ENCODE assay signal across 8 mouse cellular contexts in genomic region chr7:45456721-45457203, GRCm38 (mm10). TPM values are rescaled to one million over a fixed set of nuclear protein-coding genes. Genes with fewer than 3 reads are reported as not detected.
DNase-seq lines count a peak whose midpoint lies in the region; ATAC-seq and TF ChIP-seq lines count a peak whose summit lies in the region.

No protein-coding gene starts in this region.

- peaks cover 30% of the 10 kb centered on the region for H3K4me1 ChIP-seq in forebrain, embryonic 16.5 days (replicated peaks; ENCODE audit: control insufficient read depth, insufficient read depth, low read length)
- H3K4me1 ChIP-seq in liver, embryonic 15.5 days (replicated peaks), result peaks cover 55% of the 10 kb centered on the region

- H3K36me3 ChIP-seq in forebrain, embryonic 16.5 days (ENCODE audit: control insufficient read depth, insufficient read depth), result peaks cover 14% of the 10 kb centered on the region
- H3K36me3 ChIP-seq in liver, embryonic 15.5 days (replicated peaks), result peaks cover 54% of the 10 kb centered on the region

- no peak for ATAC-seq in forebrain, embryonic 16.5 days
- ATAC-seq in liver, embryonic 15.5 days (ENCODE audit: insufficient read depth), result no peak

- H3K4me3 ChIP-seq in gastrocnemius, adult 2 months, result peak overlapping the region; percentile 97
- H3K4me3 ChIP-seq in forebrain, embryonic 16.5 days (replicated peaks; ENCODE audit: low read length), result no peak overlapping the region; the same call in none of the 2 replicates
- H3K4me3 ChIP-seq in liver, embryonic 15.5 days (replicated peaks), result peak overlapping the region; percentile 76; the same call in 1 of the 2 replicates

- no peak for TF ChIP-seq CTCF in gastrocnemius, adult 2 months (IDR thresholded peaks at IDR 0.05)

- no peaks in the 10 kb centered on the region for H3K27me3 ChIP-seq in forebrain, embryonic 16.5 days (replicated peaks; ENCODE audit: control insufficient read depth, insufficient read depth, low read length)
- H3K27me3 ChIP-seq in liver, embryonic 15.5 days, result no peaks in the 10 kb centered on the region

- peak overlapping the region; percentile 98 for H3K4me2 ChIP-seq in forebrain, embryonic 16.5 days (ENCODE audit: low read length)
- H3K4me2 ChIP-seq in liver, embryonic 15.5 days, result peak overlapping the region; percentile 87

- intact Hi-C loops in gastrocnemius, adult 2 months (cut with DNase I), result no loop called here

- H3K9ac ChIP-seq in forebrain, embryonic 16.5 days (replicated peaks; ENCODE audit: low read depth, low read length), result peak overlapping the region; percentile 7; the same call in 1 of the 2 replicates
- 0 out of 2 replicates have a peak overlapping the region, but pooled peaks have one; percentile 80 for H3K9ac ChIP-seq in liver, embryonic 15.5 days

- 56% methylated on average over 9 of the region's 9 CpGs for WGBS in forebrain, embryonic 16.5 days
- 54% methylated on average over 9 of the region's 9 CpGs for WGBS in liver, embryonic 15.5 days (ENCODE audit: insufficient replicate concordance)

- no peak for DNase-seq in gastrocnemius, adult 2 months
- no peak for DNase-seq in gastrocnemius, postnatal 4 days (ENCODE audit: low spot score in 2 of 2)
- DNase-seq in A20 (ENCODE audit: low read depth, low spot score), result peak; percentile 57
- DNase-seq in ovary, postnatal 10 days (ENCODE audit: low spot score), result no peak
- DNase-seq in adrenal gland, postnatal 4 days (ENCODE audit: low spot score in 2 of 2), result no peak
- no peak for DNase-seq in yolk sac, embryonic 10.5 days (ENCODE audit: low spot score)

- peak overlapping the region; percentile 97 for H3K27ac ChIP-seq in gastrocnemius, adult 2 months
- H3K27ac ChIP-seq in forebrain, embryonic 16.5 days (ENCODE audit: low read length), result no peak overlapping the region
- peak overlapping the region; percentile 97 for H3K27ac ChIP-seq in liver, embryonic 15.5 days (replicated peaks)

- H3K9me3 ChIP-seq in forebrain, embryonic 16.5 days (ENCODE audit: control insufficient read depth, low read length), result no peaks in the 10 kb centered on the region
- H3K9me3 ChIP-seq in liver, embryonic 15.5 days (replicated peaks), result no peaks in the 10 kb centered on the region

RNA-seq across cellular contexts. Expression of gene Ftl1, which starts 2.9 kb away (rescaled TPM):
- 100 to 1,000 TPM; 122 to 149 TPM for total RNA-seq in gastrocnemius, adult 2 months (2021)
- total RNA-seq in gastrocnemius, postnatal 4 days (2021), result 100 to 1,000 TPM; 339 to 373 TPM
- polyA plus RNA-seq in forebrain, embryonic 16.5 days (2015; fragmentation: Nextera tagmentation; extraction: Ambion mirVana), result 5,701 and 5,899 TPM in 2 replicates
- 6,104 and 6,562 TPM in 2 replicates for polyA plus RNA-seq in liver, embryonic 15.5 days (2015; fragmentation: Nextera tagmentation; extraction: Ambion mirVana)
- 100 to 1,000 TPM; 684 to 753 TPM for total RNA-seq in adrenal gland, postnatal 4 days (2021)

RNA-seq across cellular contexts. Expression of gene Bax, which starts 9.9 kb away (rescaled TPM):
- total RNA-seq in gastrocnemius, adult 2 months (2021), result 10 to 100 TPM; 17.6 to 18.4 TPM
- 10 to 100 TPM; 39.3 to 43.8 TPM for total RNA-seq in gastrocnemius, postnatal 4 days (2021)
- 225 and 257 TPM in 2 replicates for polyA plus RNA-seq in forebrain, embryonic 16.5 days (2015; fragmentation: Nextera tagmentation; extraction: Ambion mirVana)
- 70.3 and 71.4 TPM in 2 replicates for polyA plus RNA-seq in liver, embryonic 15.5 days (2015; fragmentation: Nextera tagmentation; extraction: Ambion mirVana)
- total RNA-seq in adrenal gland, postnatal 4 days (2021), result 10 to 100 TPM; 75.8 to 78.4 TPM

RNA-seq across cellular contexts. Expression of gene Ruvbl2, which starts 18.9 kb away (rescaled TPM):
- 10 to 100 TPM; 18.2 to 28.1 TPM for total RNA-seq in gastrocnemius, adult 2 months (2021)
- total RNA-seq in gastrocnemius, postnatal 4 days (2021), result 10 to 100 TPM; 41.4 to 41.8 TPM
- 137 and 147 TPM in 2 replicates for polyA plus RNA-seq in forebrain, embryonic 16.5 days (2015; fragmentation: Nextera tagmentation; extraction: Ambion mirVana)
- 67.1 and 74.2 TPM in 2 replicates for polyA plus RNA-seq in liver, embryonic 15.5 days (2015; fragmentation: Nextera tagmentation; extraction: Ambion mirVana)
- total RNA-seq in adrenal gland, postnatal 4 days (2021), result 10 to 100 TPM; 56.5 to 65.0 TPM

RNA-seq across cellular contexts. Expression of gene Gys1, which starts 22.1 kb away (rescaled TPM):
- total RNA-seq in gastrocnemius, adult 2 months (2021), result 100 to 1,000 TPM; 279 to 365 TPM
- 100 to 1,000 TPM; 114 to 133 TPM for total RNA-seq in gastrocnemius, postnatal 4 days (2021)
- polyA plus RNA-seq in forebrain, embryonic 16.5 days (2015; fragmentation: Nextera tagmentation; extraction: Ambion mirVana), result 19.9 and 21.6 TPM in 2 replicates
- polyA plus RNA-seq in liver, embryonic 15.5 days (2015; fragmentation: Nextera tagmentation; extraction: Ambion mirVana), result 6.8 and 7.7 TPM in 2 replicates
- total RNA-seq in adrenal gland, postnatal 4 days (2021), result 10 to 100 TPM; 38.6 to 40.2 TPM

RNA-seq across cellular contexts. Expression of gene Tulp2, which starts 24.9 kb away (rescaled TPM):
- under 1 TPM in 1 of 2 experiments, not detected in 1; 0.39 TPM for total RNA-seq in gastrocnemius, adult 2 months (2021)
- total RNA-seq in gastrocnemius, postnatal 4 days (2021), result under 1 TPM; 0.17 to 0.36 TPM
- polyA plus RNA-seq in forebrain, embryonic 16.5 days (2015; fragmentation: Nextera tagmentation; extraction: Ambion mirVana), result 0.12 TPM in 1 of 2 replicates, not detected in the other
- 0.58 and 0.62 TPM in 2 replicates for polyA plus RNA-seq in liver, embryonic 15.5 days (2015; fragmentation: Nextera tagmentation; extraction: Ambion mirVana)
- total RNA-seq in adrenal gland, postnatal 4 days (2021), result under 1 TPM; 0.45 to 0.54 TPM
